Mouse (Mus musculus) liver, embryonic 14.5 days (tissue): ENCODE data around the gene Gm49320. TPM values are rescaled to one million over a fixed set of nuclear protein-coding genes. Genes with fewer than 3 reads are reported as not detected.

ENCODE experiments used
- ATAC-seq: fragments of 200-750 bp; cut with Nextera tagmentation; 2 replicates; pipeline ENCODE4 v1.8.0; 2017; ENCODE audit warnings: moderate number of reproducible peaks, mild to moderate bottlenecking, moderate library complexity; ENCODE audit not compliant: insufficient read depth
- DNase-seq, 3 experiments: peaks; one replicate each; pipeline ENCODE4 v3.0.0-alpha.2; 2012 to 2013; ENCODE audit warnings: low read depth in 3 of 3, low spot score in 3 of 3
- H3K27ac ChIP-seq: fragments of 300-500 bp; sonication (generic); 2 replicates; pipeline ENCODE4 v1.5.1; 2014; ENCODE audit warnings: moderate library complexity, mild to moderate bottlenecking, control low read depth, inconsistent platforms
- H3K27me3 ChIP-seq: fragments of 300-500 bp; sonication (generic); 2 replicates; pipeline ENCODE4 v1.6.1; 2014; ENCODE audit warnings: mild to moderate bottlenecking, low read length, moderate library complexity; ENCODE audit not compliant: control insufficient read depth, insufficient read depth
- H3K36me3 ChIP-seq: fragments of 300-500 bp; sonication (generic); replicated peaks from 2 replicates; pipeline ENCODE4 v1.6.1; 2014; ENCODE audit warnings: low read depth; ENCODE audit not compliant: control insufficient read depth, insufficient read depth
- H3K4me1 ChIP-seq, 2 experiments: fragments of 200-500 bp in 1 of 2; fragments of 300-500 bp in 1 of 2; sonication (generic) in 1 of 2; replicated peaks; 2 replicates each; pipeline ENCODE4 v1.6.1; 2012 to 2014; ENCODE audit warnings: antibody characterized with exemption in 1 of 2, inconsistent platforms in 1 of 2, low read length in 1 of 2; ENCODE audit not compliant: control insufficient read depth in 2 of 2, insufficient read depth in 2 of 2
- H3K4me2 ChIP-seq: fragments of 300-500 bp; sonication (generic); 2 replicates; pipeline ENCODE4 v1.6.1; 2014; ENCODE audit warnings: low read depth, mild to moderate bottlenecking, control low read depth, moderate library complexity
- H3K4me3 ChIP-seq, 2 experiments: fragments of 200-500 bp in 1 of 2; fragments of 300-500 bp in 1 of 2; sonication (generic) in 1 of 2; 2 replicates each; pipeline ENCODE4 v1.5.1; 2012 to 2014; ENCODE audit warnings: low read depth in 2 of 2, low read length in 2 of 2, mild to moderate bottlenecking in 2 of 2, control low read depth in 1 of 2, inconsistent platforms in 1 of 2, moderate library complexity in 1 of 2; ENCODE audit not compliant: insufficient read depth in 1 of 2
- H3K9ac ChIP-seq: fragments of 300-500 bp; sonication (generic); replicated peaks from 2 replicates; pipeline ENCODE4 v1.6.1; 2014; ENCODE audit warnings: mild to moderate bottlenecking, control low read depth, moderate library complexity
- H3K9me3 ChIP-seq: fragments of 300-500 bp; sonication (generic); 2 replicates; pipeline ENCODE4 v1.6.1; 2016; ENCODE audit warnings: low read length, mixed read lengths; ENCODE audit not compliant: control insufficient read depth
- CTCF ChIP-seq: IDR thresholded peaks from 2 replicates; pipeline ENCODE4 v1.5.1; 2016; ENCODE audit warnings: antibody characterized with exemption, low read depth, control low read depth
- EP300 ChIP-seq: IDR thresholded peaks from 2 replicates; pipeline ENCODE4 v1.6.1; 2016; ENCODE audit warnings: antibody characterized with exemption, low read depth
- WGBS: fragments of 180-500 bp; shearing (Covaris S2); extraction: QIAGEN DNeasy Blood & Tissue Kit; methylation state at CpG from one replicate; pipeline ENCODE4 v1.1.7; 2014; ENCODE audit not compliant: insufficient replicate concordance; 5-methylcytosine and 5-hydroxymethylcytosine counted together
- polyA plus RNA-seq, 2 experiments: library from polyadenylated mRNA; depleted of rRNA in 1 of 2; stranded (reverse) in 1 of 2; unstranded in 1 of 2; fragments of >200 nt; fragmentation: Nextera tagmentation in 1 of 2; extraction: Ambion mirVana in 1 of 2; gene quantifications; 2 replicates each; pipeline versions ENCODE4 v1.2.1 to v1.2.3; 2012 to 2014

Gene Gm49320
- polyA plus RNA-seq, 2 experiments = 0.14 to 0.47 TPM

DNA sequence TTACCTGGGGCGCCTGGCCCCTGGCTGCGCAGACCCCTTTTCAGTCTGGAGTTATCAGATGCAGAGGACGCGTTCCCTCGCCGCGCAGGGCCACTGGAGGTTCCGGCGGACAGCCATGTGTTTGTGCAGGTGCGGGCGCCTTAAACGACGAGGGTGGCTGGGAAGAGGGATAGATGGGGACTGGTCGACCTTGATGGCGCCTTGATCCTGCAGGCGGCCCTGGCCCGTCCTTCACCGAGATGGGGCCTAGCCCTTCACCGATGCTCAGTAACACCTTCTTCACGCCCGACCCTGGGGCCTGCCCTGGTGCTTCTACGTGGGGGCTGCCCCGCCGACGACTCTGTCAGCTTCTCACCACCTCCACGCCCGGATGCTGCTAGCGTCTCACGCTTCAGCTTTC lies 10.5 kb downstream of the Gm49320 start:
- WGBS = 48% methylated on average over 29 of the region's 29 CpGs
- H3K36me3 ChIP-seq = peaks cover 16% of the 10 kb centered on the region
- TF ChIP-seq EP300 (no peak), CTCF (no peak)
- no peak overlapping the region for H3K27ac ChIP-seq
- DNase-seq = no peak
- H3K9me3 ChIP-seq = no peaks in the 10 kb centered on the region
- H3K4me3 ChIP-seq = no peak overlapping the region
- H3K9ac ChIP-seq = no peak overlapping the region
- no peak for ATAC-seq
- H3K4me2 ChIP-seq = no peak overlapping the region
- peaks cover 5% of the 10 kb centered on the region in 2 experiments for H3K4me1 ChIP-seq
- no peaks in the 10 kb centered on the region for H3K27me3 ChIP-seq

DNA sequence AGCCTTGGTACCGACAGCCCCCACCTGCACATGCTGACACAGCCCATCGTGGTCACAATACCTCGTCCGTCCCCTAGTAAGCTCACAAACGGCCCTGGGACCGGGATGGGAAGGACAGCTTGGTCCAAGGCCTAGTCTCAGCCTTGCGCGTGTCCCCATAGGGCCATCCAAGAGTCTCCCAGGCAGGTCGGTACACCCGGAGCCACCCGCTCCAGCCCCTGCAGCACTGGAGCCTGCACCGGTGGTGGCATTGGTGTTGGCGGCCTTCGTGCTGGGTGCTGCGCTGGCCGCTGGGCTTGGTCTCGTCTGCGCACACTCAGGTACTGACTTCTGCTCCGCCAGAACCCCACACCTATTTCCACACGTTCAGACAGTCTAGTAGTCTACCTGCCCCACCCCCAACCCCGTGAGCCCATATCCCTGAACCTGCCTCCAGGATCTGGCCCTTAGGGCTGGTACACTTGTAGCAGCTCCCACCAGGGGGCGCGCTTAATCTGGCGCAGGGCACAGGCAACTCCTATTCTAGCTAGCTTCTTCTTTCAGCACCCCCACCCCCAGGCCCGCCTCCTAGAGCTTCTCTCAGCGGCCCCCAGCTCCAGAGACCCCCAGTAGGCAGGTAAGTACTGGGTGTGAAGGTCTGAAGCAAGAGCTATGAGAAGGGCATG lies 11.8 kb downstream of the Gm49320 start:
- Histone ChIP-seq H3K4me2 (no peak overlapping the region), H3K27me3 (no peaks in the 10 kb centered on the region), H3K27ac (no peak overlapping the region), H3K4me1 (peaks cover 5% of the 10 kb centered on the region in 2 experiments), H3K4me3 (no peak overlapping the region), H3K36me3 (peaks cover 12% of the 10 kb centered on the region), H3K9me3 (no peaks in the 10 kb centered on the region), H3K9ac (no peak overlapping the region)
- 38% methylated on average over 26 of the region's 26 CpGs for WGBS
- TF ChIP-seq CTCF (peak; percentile 95), EP300 (no peak)
- ATAC-seq = no peak
- peak in 2 of 3 experiments; percentile 55 to 61 for DNase-seq

DNA sequence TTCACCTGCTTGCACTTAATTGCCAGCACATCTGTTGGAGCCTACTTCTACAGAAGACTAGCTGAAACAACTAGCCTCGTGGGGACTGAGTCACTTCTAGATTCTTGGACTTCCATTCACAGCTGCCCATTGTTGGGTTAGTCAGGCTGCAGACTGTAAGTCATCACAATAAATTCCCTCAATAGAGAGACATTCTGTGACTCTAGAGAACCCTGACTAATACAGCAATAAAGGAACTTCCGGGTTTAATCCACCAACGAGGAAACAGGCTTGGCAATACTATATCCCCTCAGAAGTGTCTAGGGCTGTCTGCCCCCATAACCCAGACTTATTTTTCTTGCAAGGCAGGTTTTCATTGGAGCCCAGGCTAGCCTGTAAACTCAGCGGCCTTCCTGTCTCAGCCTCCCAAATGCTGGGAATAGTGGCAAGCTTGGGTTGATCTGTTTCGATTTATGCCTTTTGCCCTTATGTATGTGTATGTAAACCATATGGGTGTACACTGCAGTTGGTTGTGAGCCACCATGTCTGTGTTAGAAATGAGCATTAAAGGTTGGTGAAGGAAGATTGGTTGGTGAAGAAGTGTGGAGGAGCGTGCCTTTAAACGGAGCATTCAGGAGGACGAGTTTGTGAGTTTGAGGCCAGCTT lies 13.6 kb downstream of the Gm49320 start:
- no peak for TF ChIP-seq CTCF
- TF ChIP-seq EP300 = no peak
- H3K4me1 ChIP-seq = peaks cover 5% of the 10 kb centered on the region in 2 experiments
- peak overlapping the region; percentile 65 for H3K4me2 ChIP-seq
- no peaks in the 10 kb centered on the region for H3K9me3 ChIP-seq
- peak overlapping the region; percentile 48 for H3K9ac ChIP-seq
- no peaks in the 10 kb centered on the region for H3K27me3 ChIP-seq
- peak overlapping the region; percentile 56 to 63 for H3K4me3 ChIP-seq
- ATAC-seq (no peak), DNase-seq (no peak)
- no peak overlapping the region for H3K27ac ChIP-seq
- 32% methylated on average over 8 of the region's 8 CpGs for WGBS
- H3K36me3 ChIP-seq = peaks cover 8% of the 10 kb centered on the region

DNA sequence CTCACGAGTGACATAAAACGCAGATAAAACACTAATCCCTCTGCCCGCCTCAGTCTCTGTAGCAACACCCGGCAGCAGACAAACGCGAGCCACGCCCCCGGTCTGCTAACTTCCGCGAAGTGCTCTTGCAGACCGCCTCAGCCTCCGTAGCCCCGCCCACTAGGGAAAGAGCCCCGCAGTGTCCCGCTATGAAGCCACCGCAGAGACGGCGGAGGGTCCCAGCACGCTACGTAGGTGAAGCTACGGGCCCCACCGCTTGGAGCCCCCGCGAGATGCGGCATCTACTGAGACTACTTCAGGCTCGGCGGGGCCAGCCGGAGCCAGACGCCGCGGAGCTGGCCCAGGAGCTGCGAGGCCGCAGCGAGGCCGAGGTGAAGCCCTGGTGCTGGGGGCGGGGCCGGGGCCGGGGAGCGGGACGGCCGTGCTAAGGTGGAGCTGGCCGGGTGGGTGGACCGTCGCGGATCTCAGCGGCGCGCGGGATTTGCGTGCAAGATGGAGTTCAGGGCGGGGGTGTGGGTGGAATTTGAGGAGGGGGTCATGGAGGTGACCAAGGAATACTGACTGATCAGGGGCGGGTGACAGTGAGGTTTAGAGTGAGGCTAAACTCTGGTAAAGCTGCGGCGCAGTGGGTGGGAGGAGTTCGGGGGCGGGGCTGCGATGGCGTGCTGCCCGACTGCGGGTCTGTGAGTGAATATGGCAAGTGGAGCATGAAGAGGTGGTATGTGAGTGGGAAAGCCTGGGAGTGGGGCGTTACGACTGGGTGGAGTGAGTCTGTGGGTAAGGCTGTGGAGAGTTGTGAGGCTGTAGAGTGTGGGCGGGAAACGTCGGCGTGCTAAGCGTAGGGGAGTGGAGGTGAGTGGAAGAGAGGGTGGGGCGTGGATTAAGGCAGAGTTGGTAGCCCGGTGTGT lies 14.5 kb downstream of the Gm49320 start, which contains the start of gene Snapc2:
Gene Snapc2 (plus strand): TSS at position 147 of the 908 bp plus-strand sequence.
- under 1% methylated on average over 69 of the region's 69 CpGs for WGBS
- no peaks in the 10 kb centered on the region for H3K27me3 ChIP-seq

More for the DNA sequence above, 14.5 kb downstream of the Gm49320 start, which contains the start of gene Snapc2:
- Histone ChIP-seq H3K4me3 (peak within 1 kb of the TSS; percentile 63 to 85), H3K9me3 (no peaks in the 10 kb centered on the region), H3K36me3 (peaks cover 8% of the 10 kb centered on the region), H3K27ac (peak within 1 kb of the TSS; percentile 2; the same call in 1 of the 2 replicates), H3K4me1 (peaks cover 5% of the 10 kb centered on the region in 2 experiments), H3K9ac (peak within 1 kb of the TSS; percentile 60), H3K4me2 (peak within 1 kb of the TSS; percentile 65)
- peak; percentile 94 for ATAC-seq
- DNase-seq = peak; percentile 87 to 94 (median 94)
- TF ChIP-seq EP300 (no peak), CTCF (no peak)
